Mouse (Mus musculus) testis, adult 2 months (tissue): Measurements from ENCODE around the gene Arhgap9.

Experiments
- CTCF ChIP-seq: fragments of 200-500 bp; IDR thresholded peaks from 2 replicates; pipeline ENCODE4 v1.5.1; 2012; ENCODE audit warnings: low read depth, mild to moderate bottlenecking, inconsistent platforms, low read length, moderate library complexity; ENCODE audit not compliant: control insufficient read depth, insufficient read depth, insufficient replicate concordance
- POLR2A ChIP-seq: fragments of 200-500 bp; IDR thresholded peaks from 2 replicates; pipeline ENCODE4 v1.6.1; 2012; ENCODE audit warnings: low read depth, mild to moderate bottlenecking, inconsistent platforms, low read length, moderate library complexity; ENCODE audit not compliant: control insufficient read depth

DNA sequence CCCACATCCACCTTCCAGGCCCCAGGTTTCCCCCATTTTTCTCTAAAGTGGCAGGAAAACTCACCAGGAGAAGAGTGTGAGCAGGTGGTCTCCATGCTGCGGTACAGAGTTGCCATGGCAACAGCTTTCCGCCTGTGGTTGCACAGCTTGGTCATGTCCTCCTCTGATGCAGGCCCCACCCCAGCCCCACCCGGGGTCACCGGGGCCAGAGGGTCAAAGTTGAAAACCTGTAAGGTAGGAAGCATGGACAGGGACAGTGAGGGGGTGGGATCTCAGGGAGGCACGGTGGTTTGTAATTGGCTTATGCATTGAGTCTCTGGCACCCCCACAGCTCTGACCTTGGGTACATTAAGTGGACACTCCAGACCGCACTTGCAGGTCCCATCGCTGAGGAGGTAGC lies 35.0 kb upstream of the Arhgap9 start:
- TF ChIP-seq CTCF (no peak), POLR2A (no peak; the same call in 1 of the 2 replicates)
